Mouse (Mus musculus): Measurements from ENCODE around the gene Srd5a3. TPM values are rescaled to one million over a fixed set of nuclear protein-coding genes. Genes with fewer than 3 reads are reported as not detected.
A peak's percentile ranks its signal among the peaks of the same experiment; 100 is the strongest.

Gene Srd5a3
- polyA plus RNA-seq, 1 experiment = 139 TPM

DNA sequence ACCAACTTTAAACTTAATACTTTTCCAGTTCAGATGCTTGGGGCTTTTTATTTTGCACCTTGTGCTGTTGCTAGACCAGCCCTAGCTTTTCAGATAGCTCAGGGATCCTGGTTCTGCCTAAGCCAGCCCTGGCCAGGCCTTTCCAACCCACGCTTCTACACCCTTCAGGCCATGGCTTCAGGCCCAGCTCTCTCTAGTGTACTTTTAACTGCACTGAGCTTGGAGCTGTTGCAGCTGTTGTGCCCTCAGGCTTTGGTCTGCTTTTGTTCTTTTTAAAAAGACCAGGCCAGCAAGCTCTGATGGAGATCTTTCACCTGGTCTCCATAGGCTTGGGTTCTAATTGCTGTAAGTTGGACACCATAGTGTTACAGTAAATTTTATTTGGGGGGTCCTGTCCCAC lies 4.4 kb upstream of the Srd5a3 start:
- WGBS = 91% methylated on average over 1 of the region's 1 CpGs
- no peak overlapping the region for H3K4me3 ChIP-seq (ENCODE audit: control insufficient read depth, insufficient read depth, low read length)
- peaks cover 6% of the 10 kb centered on the region for H3K4me1 ChIP-seq (replicated peaks; ENCODE audit: control insufficient read depth, insufficient read depth, low read length)
- no peaks in the 10 kb centered on the region for H3K36me3 ChIP-seq (ENCODE audit: control insufficient read depth, insufficient read depth, low read length)
- no peak for TF ChIP-seq CTCF (IDR thresholded peaks at IDR 0.05; ENCODE audit: borderline replicate concordance, control insufficient read depth, extremely low read depth, insufficient read depth, low read length, poor library complexity)
- TF ChIP-seq POLR2A (IDR thresholded peaks at IDR 0.05; ENCODE audit: control insufficient read depth, extremely low read depth, insufficient read depth, low read length, poor library complexity) = no peak
- no peak overlapping the region for H3K27ac ChIP-seq (ENCODE audit: control insufficient read depth, insufficient read depth, low read length)
- DNase-seq = no peak
- no peaks in the 10 kb centered on the region for H3K27me3 ChIP-seq (ENCODE audit: control insufficient read depth, insufficient read depth, low read length)

DNA sequence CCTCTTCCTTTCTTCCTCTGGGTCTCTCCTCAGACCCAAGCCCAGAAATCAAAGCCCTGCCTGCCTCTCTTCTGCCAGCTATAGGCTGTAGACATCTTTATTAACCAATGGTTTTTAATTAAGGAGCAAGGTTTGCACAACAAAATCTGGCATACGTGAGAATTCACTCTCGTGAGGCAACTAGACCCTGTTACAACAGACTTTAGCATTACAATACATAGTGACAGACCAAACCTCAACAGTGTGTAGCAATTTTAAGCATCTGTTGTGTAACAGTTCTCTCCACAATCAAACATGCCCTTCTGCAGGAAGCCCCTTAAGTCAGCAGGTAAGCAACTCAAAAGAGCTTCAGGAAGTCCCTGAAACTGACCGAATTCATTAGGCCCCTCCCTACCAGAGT lies 3.8 kb upstream of the Srd5a3 start:
- no peak overlapping the region for H3K4me3 ChIP-seq (ENCODE audit: control insufficient read depth, insufficient read depth, low read length)
- 98% methylated on average over 3 of the region's 3 CpGs for WGBS
- no peak for DNase-seq
- no peaks in the 10 kb centered on the region for H3K36me3 ChIP-seq (ENCODE audit: control insufficient read depth, insufficient read depth, low read length)
- H3K27ac ChIP-seq (ENCODE audit: control insufficient read depth, insufficient read depth, low read length) = no peak overlapping the region
- TF ChIP-seq CTCF (IDR thresholded peaks at IDR 0.05; ENCODE audit: borderline replicate concordance, control insufficient read depth, extremely low read depth, insufficient read depth, low read length, poor library complexity) (no peak), POLR2A (IDR thresholded peaks at IDR 0.05; ENCODE audit: control insufficient read depth, extremely low read depth, insufficient read depth, low read length, poor library complexity) (no peak)
- H3K4me1 ChIP-seq (replicated peaks; ENCODE audit: control insufficient read depth, insufficient read depth, low read length) = peaks cover 9% of the 10 kb centered on the region
- H3K27me3 ChIP-seq (ENCODE audit: control insufficient read depth, insufficient read depth, low read length) = no peaks in the 10 kb centered on the region

DNA sequence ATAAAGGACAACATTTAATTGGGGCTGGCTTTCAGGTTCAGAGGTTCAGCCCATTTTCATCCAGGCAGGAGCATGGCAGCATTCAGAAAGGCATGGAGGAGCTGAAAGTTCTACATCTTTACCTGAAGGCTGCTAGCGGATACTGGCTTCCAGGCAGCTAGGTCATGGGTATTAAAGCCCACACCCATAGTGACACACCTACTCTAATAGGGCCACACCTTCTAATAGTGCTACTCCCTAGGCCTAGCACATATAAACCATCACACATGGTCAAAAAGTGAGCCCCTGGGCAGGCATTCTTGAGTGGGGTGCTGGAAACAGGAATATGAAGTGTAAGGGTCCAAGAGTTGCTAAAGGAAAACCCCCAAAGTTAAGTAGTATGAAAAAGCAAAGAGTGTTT lies 2.5 kb upstream of the Srd5a3 start:
- H3K27me3 ChIP-seq (ENCODE audit: control insufficient read depth, insufficient read depth, low read length) = no peaks in the 10 kb centered on the region
- TF ChIP-seq POLR2A (IDR thresholded peaks at IDR 0.05; ENCODE audit: control insufficient read depth, extremely low read depth, insufficient read depth, low read length, poor library complexity) = no peak
- no peak for TF ChIP-seq CTCF (IDR thresholded peaks at IDR 0.05; ENCODE audit: borderline replicate concordance, control insufficient read depth, extremely low read depth, insufficient read depth, low read length, poor library complexity)
- H3K36me3 ChIP-seq (ENCODE audit: control insufficient read depth, insufficient read depth, low read length) = no peaks in the 10 kb centered on the region
- H3K4me1 ChIP-seq (replicated peaks; ENCODE audit: control insufficient read depth, insufficient read depth, low read length) = peaks cover 9% of the 10 kb centered on the region
- no peak for DNase-seq
- WGBS = 100% methylated on average over 1 of the region's 1 CpGs
- H3K27ac ChIP-seq (ENCODE audit: control insufficient read depth, insufficient read depth, low read length) = no peak overlapping the region
- no peak overlapping the region for H3K4me3 ChIP-seq (ENCODE audit: control insufficient read depth, insufficient read depth, low read length)

DNA sequence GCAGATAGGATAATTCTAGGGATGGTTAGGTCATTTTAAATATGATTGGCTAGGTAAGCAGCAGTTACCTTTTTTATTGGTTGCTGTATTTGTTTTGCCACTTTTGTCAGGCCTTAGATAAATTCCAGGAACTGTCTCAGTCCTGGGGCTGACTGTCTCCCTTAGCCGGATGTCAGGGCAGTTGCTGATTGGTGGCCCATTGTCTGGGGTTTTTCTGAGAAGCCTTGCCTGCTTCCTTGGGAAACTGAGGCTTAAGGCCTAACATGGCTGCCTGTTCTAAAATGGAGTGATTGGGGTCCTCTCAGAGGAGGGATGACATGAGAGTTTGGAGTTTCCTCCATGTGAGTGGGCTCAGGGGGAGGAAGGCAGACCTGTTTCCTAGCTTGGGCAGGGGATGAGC lies 2.0 kb upstream of the Srd5a3 start:
- Histone ChIP-seq H3K27ac (ENCODE audit: control insufficient read depth, insufficient read depth, low read length) (no peak overlapping the region), H3K4me3 (ENCODE audit: control insufficient read depth, insufficient read depth, low read length) (no peak overlapping the region), H3K36me3 (ENCODE audit: control insufficient read depth, insufficient read depth, low read length) (no peaks in the 10 kb centered on the region), H3K27me3 (ENCODE audit: control insufficient read depth, insufficient read depth, low read length) (no peaks in the 10 kb centered on the region), H3K4me1 (replicated peaks; ENCODE audit: control insufficient read depth, insufficient read depth, low read length) (peaks cover 9% of the 10 kb centered on the region)
- TF ChIP-seq CTCF (IDR thresholded peaks at IDR 0.05; ENCODE audit: borderline replicate concordance, control insufficient read depth, extremely low read depth, insufficient read depth, low read length, poor library complexity) (no peak), POLR2A (IDR thresholded peaks at IDR 0.05; ENCODE audit: control insufficient read depth, extremely low read depth, insufficient read depth, low read length, poor library complexity) (no peak)
- 86% methylated on average over 1 of the region's 1 CpGs for WGBS
- no peak for DNase-seq

DNA sequence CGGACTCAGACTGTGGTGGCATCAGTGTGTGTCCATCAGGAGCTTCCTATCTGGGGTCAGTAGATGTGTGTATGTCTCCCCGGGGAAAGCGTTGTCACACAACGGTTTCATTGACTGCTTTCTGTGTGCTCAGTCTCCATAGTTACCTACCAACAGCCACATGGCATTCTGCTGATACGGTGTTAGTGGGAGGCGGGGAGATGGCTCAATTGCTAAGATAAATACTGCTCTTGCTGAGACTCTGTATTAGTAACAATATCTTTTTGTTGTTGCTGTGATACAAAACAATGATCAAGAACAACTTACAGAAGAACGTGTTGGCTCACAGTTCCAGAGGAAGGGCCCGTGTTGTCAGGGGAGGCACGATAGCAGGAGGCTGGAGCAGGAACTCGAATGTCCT lies 1.6 kb upstream of the Srd5a3 start:
- TF ChIP-seq CTCF (IDR thresholded peaks at IDR 0.05; ENCODE audit: borderline replicate concordance, control insufficient read depth, extremely low read depth, insufficient read depth, low read length, poor library complexity) (no peak), POLR2A (IDR thresholded peaks at IDR 0.05; ENCODE audit: control insufficient read depth, extremely low read depth, insufficient read depth, low read length, poor library complexity) (no peak)
- Histone ChIP-seq H3K4me3 (ENCODE audit: control insufficient read depth, insufficient read depth, low read length) (no peak overlapping the region), H3K36me3 (ENCODE audit: control insufficient read depth, insufficient read depth, low read length) (no peaks in the 10 kb centered on the region), H3K4me1 (replicated peaks; ENCODE audit: control insufficient read depth, insufficient read depth, low read length) (peaks cover 9% of the 10 kb centered on the region), H3K27ac (ENCODE audit: control insufficient read depth, insufficient read depth, low read length) (no peak overlapping the region), H3K27me3 (ENCODE audit: control insufficient read depth, insufficient read depth, low read length) (no peaks in the 10 kb centered on the region)
- WGBS = 94% methylated on average over 10 of the region's 10 CpGs
- DNase-seq = no peak

DNA sequence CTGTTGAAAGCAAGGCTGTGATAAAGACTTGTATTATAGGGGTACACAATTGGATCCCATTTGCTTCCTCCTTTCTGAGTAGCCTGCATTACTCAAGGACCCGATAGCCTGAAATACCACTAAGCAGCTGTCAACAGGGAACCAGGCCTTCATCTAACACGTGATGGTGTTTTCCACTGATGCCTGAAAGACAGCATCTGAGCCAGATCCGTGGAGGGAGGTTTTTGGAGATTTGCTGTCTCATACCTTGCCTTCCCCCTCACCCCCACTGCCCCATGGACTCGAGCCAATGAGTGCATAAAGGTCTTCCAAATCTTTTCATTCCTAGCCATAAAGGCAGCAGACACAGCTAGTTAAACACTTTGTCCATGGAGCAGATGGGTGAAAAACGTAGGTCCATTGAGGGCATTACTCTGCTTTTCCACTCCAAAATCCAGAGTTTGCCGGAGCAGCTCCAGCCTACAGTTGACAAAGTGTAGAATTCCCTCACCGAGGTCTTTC lies 850 bp upstream of the Srd5a3 start:
- Histone ChIP-seq H3K36me3 (ENCODE audit: control insufficient read depth, insufficient read depth, low read length) (no peaks in the 10 kb centered on the region), H3K27me3 (ENCODE audit: control insufficient read depth, insufficient read depth, low read length) (no peaks in the 10 kb centered on the region), H3K4me3 (ENCODE audit: control insufficient read depth, insufficient read depth, low read length) (no peak overlapping the region), H3K4me1 (replicated peaks; ENCODE audit: control insufficient read depth, insufficient read depth, low read length) (peaks cover 9% of the 10 kb centered on the region), H3K27ac (ENCODE audit: control insufficient read depth, insufficient read depth, low read length) (no peak overlapping the region)
- 61% methylated on average over 7 of the region's 7 CpGs for WGBS
- no peak for TF ChIP-seq CTCF (IDR thresholded peaks at IDR 0.05; ENCODE audit: borderline replicate concordance, control insufficient read depth, extremely low read depth, insufficient read depth, low read length, poor library complexity)
- TF ChIP-seq POLR2A (IDR thresholded peaks at IDR 0.05; ENCODE audit: control insufficient read depth, extremely low read depth, insufficient read depth, low read length, poor library complexity) = no peak
- peak; percentile 19 for DNase-seq

DNA sequence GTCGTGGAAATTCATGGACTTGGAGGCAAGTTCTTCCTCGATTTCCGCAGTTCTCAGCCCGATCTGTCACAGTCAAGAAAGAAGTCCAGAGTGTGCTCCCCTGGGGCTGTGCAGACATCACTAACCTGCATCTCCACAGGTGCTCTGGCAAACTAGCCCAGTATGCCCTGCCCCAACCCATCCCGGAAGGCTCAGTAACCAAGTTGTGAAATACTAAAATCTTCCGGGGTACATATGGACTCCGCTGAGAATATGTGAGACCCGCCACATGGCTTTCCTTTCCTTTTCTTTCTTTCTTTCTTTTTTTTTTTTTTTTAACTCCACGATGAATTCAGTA lies 627 bp downstream of the Srd5a3 start:
- Histone ChIP-seq H3K27me3 (ENCODE audit: control insufficient read depth, insufficient read depth, low read length) (no peaks in the 10 kb centered on the region), H3K4me1 (replicated peaks; ENCODE audit: control insufficient read depth, insufficient read depth, low read length) (peaks cover 9% of the 10 kb centered on the region), H3K4me3 (ENCODE audit: control insufficient read depth, insufficient read depth, low read length) (peak overlapping the region; percentile 57), H3K27ac (ENCODE audit: control insufficient read depth, insufficient read depth, low read length) (peak overlapping the region; percentile 76), H3K36me3 (ENCODE audit: control insufficient read depth, insufficient read depth, low read length) (no peaks in the 10 kb centered on the region)
- TF ChIP-seq POLR2A (IDR thresholded peaks at IDR 0.05; ENCODE audit: control insufficient read depth, extremely low read depth, insufficient read depth, low read length, poor library complexity) (no peak), CTCF (IDR thresholded peaks at IDR 0.05; ENCODE audit: borderline replicate concordance, control insufficient read depth, extremely low read depth, insufficient read depth, low read length, poor library complexity) (no peak)
- no peak for DNase-seq
- WGBS = 5% methylated on average over 9 of the region's 9 CpGs

Data from thymus, adult 2 months (tissue).